Mouse (Mus musculus): ENCODE results near the gene Tenm4.

Gene Tenm4

DNA sequence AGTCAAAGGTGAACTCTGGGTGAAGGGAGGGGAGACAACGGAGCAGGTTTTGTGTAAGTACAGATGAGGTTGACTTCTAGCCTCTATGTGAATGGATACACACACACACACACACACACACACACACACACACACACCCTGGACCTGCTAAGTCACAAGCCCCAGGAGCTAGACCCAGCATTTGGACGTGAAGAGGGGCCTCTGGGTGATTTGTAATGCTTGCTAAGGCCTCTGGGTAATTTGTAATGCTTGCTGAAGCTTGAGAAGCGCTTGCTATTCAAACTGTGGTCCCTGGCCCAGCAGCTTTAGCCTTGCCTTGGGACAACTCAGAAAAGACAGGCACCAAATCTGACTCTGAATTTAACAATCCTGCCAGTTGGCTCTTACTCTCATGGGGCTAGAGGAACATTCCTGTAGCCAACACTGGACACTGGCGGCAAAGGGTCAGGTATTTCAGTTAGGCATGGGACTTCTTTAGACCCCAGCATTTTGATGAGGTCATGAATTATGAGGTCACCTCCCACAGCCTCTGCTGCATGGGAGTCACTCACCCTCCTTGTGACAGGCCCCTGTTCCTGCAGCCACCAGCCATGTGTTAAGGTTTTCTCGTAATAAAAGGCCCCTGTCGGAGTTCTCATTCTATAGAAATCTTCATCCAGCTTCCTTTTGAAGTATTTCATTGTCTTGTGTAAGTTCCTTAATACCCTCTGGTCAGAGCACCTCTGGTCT lies 237.3 kb downstream of the Tenm4 start:
- no peak for DNase-seq (ENCODE audit: low spot score)

DNA sequence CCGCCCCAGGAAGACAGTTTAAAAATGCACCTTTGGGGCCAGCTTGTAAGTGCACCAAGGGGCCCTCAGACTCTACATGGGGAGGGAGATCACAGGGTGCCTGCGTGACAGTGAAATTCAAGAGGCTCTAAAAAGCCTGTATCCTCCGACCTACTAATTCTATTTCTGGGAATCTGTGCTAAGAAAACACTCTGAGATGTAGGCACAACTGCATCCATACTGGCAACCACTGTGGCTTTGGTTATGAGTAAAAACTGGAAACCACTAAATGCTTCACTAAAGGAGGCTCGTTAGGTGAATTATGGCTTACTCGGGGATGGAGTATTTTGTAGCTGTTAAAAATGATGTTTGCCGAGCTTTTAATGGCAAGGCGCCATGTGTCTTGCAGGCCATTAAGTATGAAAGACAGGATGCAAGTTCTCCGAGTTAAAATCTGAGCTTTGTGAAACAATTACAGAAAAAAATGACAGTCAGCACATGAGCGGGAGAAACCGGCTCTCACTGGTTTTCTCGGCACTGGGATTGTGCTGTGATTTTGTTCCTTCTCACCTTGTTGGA lies 238.4 kb downstream of the Tenm4 start:
- no peak for DNase-seq (ENCODE audit: low spot score)

- no peak for DNase-seq (ENCODE audit: low spot score)
Measured at GRCm38 (mm10) chr7:96413822-96414221, 242.8 kb downstream of the Tenm4 start.

GRCm38 (mm10) chr7:96414290-96415055 lies 243.4 kb downstream of the Tenm4 start:
- DNase-seq (ENCODE audit: low spot score), result no peak

DNA sequence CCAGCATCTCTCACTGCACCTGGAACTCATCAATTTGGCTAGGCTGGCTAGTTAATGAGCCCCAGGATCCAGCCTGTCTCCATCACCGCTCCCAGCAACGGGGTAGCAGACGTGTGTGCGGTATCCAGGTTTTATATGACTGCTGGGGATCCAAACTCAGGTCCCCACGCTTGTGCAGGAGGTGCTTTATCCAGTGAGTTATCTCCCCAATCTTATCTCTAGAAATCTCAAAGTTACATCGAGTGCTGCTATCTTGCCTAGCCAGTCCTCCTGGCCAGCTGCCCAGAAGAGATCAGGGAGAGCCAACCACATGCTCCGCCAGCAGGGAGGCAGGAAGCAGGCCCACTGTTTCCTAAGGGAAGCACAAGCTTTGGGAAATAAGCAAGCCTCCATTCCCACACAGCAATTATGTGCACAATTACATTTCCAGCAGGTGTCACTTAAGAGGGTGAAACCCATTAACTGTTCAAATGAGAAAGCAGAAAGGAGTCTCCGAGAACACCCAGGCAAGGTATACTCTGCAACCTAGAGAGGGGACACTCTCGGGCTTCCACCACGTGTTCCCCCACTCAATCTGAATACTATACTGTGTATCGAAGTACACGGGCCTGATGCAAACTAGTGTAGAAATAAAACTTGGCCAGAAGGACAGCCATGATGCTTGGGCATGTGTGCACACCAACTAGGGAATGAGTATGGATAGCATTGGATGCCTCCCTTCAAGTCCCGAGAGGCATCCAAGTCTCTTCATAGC lies 246.4 kb downstream of the Tenm4 start:
- peak; percentile 34 for DNase-seq (ENCODE audit: low spot score)

GRCm38 (mm10) chr7:96418146-96418545 lies 247.1 kb downstream of the Tenm4 start:
- no peak for DNase-seq (ENCODE audit: low spot score)

- DNase-seq (ENCODE audit: low spot score), result no peak
Measured at GRCm38 (mm10) chr7:96420045-96420444, 249.0 kb downstream of the Tenm4 start.

DNA sequence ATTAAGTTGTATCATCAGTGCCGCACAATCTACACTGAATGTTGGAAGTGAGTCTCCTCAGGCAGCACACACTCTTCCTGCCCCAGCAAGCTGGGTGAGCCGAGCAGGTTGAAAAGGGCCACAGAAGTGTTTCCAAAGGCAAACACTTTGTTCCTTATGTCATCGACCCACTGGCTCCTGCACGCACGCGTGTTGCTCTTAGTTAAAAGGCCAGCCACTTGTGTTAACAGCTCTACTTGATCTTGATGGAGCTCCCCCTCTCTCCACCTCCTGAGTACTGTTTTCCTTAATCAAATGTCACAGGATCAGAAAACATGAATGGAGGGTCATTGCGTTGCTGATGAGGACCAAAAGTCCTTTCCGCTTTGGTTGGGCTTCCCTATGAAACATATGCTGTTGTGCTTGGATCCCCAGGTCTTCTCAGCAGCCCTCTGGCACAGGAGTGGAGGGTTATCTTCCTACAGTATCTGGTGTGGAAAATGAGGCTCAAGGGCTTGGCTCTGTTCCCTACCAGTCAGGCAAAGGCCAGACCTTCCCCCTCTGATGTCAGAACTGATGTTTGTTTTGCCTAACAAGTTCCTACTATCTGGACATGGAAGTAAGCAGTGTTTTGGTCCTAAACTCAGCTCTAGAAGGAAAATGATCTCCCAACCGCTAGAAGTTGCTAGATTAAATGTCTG lies 250.0 kb downstream of the Tenm4 start:
- no peak for DNase-seq (ENCODE audit: low spot score)

- no peak for DNase-seq (ENCODE audit: low spot score)
Measured at GRCm38 (mm10) chr7:96426954-96427353, 255.9 kb downstream of the Tenm4 start.

GRCm38 (mm10) chr7:96433307-96433706 lies 262.3 kb downstream of the Tenm4 start:
- no peak for DNase-seq (ENCODE audit: low spot score)

DNA sequence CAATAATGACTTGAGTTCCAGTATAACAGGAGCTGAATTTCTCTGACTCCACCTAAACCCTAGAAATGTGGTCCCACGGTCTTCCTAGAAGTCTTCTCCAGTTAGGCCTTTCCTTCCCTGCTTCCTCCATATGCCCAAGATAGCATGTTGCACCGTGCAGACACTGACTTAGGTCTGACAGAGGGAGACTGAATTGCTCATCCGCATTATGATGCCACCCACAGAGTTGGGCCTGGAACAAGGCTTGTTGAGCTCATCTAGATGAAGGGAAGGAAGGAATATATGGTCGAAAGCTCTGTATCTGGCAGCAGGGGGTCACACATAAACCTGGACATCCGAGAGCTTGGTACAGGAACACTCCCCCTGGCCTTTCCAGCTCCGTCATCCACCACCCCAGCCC lies 267.3 kb downstream of the Tenm4 start:
- DNase-seq (ENCODE audit: low spot score), result no peak

DNA sequence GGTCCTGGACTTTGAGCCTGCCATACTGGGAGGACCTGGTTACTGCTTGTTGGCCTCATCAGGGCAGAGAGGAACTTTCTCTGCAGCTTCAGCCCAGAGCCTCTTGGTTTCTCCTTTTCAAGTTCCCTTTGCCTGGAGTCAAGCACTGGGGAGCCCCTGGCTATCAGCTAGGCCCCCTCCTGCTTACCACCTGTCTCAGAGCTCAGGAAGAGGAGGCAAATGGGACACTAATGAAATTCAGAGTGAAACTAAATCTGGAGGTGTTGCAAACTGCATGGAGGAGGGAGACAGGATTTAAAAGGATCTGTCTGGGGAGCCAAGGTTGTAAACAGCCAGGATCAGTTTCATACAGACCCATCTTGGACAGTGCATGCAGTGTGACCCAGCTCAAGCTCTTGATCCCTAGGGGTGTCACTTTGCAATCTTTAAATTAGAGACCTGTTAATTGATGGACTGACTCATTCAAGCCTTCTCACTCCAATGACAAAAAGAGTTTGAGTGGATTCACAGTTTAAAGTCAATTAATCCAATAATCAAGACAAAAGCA lies 269.2 kb downstream of the Tenm4 start:
- no peak for DNase-seq (ENCODE audit: low spot score)

- no peak for DNase-seq (ENCODE audit: low spot score)
Measured at GRCm38 (mm10) chr7:96445771-96446170, 274.7 kb downstream of the Tenm4 start.

DNA sequence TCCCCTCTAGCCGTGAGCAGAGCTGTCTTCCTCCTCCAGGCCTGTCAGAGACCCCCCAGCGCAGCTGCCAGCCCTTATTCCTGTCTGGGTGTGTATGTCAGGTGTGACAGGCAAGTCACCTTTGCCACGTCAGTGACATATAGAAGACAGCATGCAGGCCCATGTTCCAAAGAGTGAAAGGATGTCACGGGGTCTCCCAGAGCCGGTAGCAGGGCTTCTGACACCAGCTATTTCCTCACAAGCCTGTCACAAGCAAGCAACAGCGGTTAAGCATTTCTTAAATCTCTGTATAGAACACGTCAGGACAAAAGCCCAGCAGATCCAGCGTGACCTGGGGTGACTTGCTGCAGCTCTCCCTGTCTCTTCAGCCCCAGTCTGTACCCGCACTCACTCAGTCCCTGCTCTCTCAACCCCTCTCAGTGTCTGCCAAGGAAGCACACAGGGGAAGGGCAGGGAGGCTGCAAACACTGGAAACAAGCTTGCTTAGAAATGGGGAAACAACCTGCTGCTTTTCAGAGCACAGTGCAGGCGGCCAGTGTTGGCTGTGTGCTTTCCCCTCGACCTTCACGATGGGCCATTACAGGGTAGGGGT lies 276.9 kb downstream of the Tenm4 start:
- no peak for DNase-seq (ENCODE audit: low spot score)

GRCm38 (mm10) chr7:96455957-96456356 lies 284.9 kb downstream of the Tenm4 start:
- no peak for DNase-seq (ENCODE audit: low spot score)

DNA sequence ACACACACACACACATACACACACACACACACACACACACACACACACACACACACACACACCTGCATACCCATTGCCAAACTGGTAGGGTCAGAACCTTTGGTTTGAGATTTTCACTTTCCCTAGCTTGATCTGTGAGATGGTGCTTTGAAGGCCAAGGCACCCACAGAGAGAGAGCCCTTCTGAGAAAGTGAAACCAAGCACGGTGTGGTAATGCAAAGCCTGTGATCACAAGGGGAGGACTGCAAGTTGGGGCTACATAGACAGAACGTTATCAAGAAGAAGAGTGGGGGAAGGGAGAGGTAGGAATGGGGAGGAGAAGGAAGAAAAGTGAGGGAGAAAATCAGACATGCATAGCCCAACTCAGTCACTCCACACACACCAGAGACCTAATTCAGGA lies 285.6 kb downstream of the Tenm4 start:
- DNase-seq (ENCODE audit: low spot score), result no peak

- no peak for DNase-seq (ENCODE audit: low spot score)
Measured at GRCm38 (mm10) chr7:96457891-96458290, 286.8 kb downstream of the Tenm4 start.

DNA sequence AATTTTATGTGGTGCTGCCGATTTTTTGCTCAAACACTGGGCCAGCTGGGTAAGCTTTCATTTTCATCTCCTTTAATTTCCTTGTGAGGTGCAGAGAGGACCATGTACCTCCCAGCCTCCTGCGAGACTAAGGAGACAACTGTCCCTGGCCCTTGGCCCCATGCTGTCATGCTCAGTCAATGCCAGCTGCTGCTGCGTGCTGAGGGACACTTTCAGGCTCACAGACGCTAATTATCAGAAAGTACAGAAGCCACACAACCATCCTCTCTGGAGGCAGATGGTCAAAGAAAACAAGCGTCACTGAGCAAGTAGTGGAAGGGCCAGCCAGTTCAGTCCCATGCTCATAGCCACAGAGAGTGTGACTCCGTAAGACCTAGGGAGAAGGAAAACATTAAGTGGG lies 287.9 kb downstream of the Tenm4 start:
- no peak for DNase-seq (ENCODE audit: low spot score)

DNA sequence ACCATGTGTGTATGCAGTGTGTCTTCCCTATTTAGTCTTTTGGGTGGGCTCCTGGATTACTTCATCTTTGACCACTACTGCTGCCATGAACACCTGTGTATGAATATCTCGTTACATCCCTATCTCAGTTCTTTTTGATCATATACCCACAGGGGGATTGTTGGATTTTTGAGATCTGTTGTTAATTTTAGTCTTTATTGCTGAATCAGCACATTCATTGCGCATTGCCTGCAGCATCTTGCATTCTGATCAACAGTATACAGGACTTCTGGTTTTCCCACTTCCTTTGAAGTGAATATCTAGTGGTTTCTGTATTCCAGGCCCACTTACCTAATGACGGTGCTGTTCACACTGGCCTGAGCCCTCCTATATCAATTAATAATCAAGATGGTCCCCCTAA lies 295.7 kb downstream of the Tenm4 start:
- no peak for DNase-seq (ENCODE audit: low spot score)

GRCm38 (mm10) chr7:96470821-96471220 lies 299.8 kb downstream of the Tenm4 start:
- no peak for DNase-seq (ENCODE audit: low spot score)

DNA sequence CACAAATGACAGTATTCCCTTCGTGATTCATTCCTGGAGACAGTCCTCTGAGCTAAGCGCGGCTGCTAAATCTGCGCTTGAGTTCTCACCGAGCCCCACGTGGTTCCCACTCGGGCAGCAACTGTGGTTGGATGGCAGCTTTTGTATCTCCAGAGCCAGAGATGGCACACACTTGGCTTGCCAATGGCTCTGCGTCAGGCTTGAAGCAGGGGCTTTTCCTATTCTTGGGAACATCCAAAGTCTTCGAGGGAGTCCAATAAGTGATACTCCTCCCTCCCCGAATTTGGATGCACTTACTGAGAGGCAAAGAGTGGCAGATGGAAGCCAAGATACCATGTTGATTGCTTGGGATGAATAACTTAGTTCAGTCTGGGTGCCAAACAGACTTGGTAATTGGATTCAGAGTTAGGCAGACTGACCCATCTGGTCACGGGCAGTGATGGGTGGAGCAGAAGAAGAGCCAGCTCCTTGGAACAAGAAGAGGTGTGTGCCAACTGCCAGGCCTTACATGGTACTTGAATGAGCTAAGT lies 303.6 kb downstream of the Tenm4 start:
- no peak for DNase-seq (ENCODE audit: low spot score)

Data from ovary, postnatal 14 days (tissue).